Mouse (Mus musculus) hindbrain, embryonic 11.5 days (tissue): Measurements from ENCODE around the gene Rab20. TPM values are rescaled to one million over a fixed set of nuclear protein-coding genes. Genes with fewer than 3 reads are reported as not detected.

ENCODE experiments used
- polyA plus RNA-seq: library from polyadenylated mRNA; unstranded; fragments of >200 nt; fragmentation: Nextera tagmentation; extraction: Ambion mirVana; gene quantifications from 2 replicates; pipeline ENCODE4 v1.2.1, GENCODE M21; 2014

Rab20 gene
- polyA plus RNA-seq, 1 experiment from 2014 or later, result 0.83 TPM

Other genes starting within 250 kb of the Rab20 start
- gene Col4a2, start 165.9 kb downstream of the Rab20 start, polyA plus RNA-seq, result 26.2 and 29.9 TPM in 2 replicates
- 91.8 and 94.2 TPM in 2 replicates for gene Col4a1, start 165.9 kb downstream of the Rab20 start, polyA plus RNA-seq
- gene Naxd, start 18.8 kb upstream of the Rab20 start, polyA plus RNA-seq, result 105 and 108 TPM in 2 replicates
- gene Cars2, start 72.1 kb upstream of the Rab20 start, polyA plus RNA-seq, result 17.5 and 19.5 TPM in 2 replicates
- gene Ing1, start 76.9 kb upstream of the Rab20 start, polyA plus RNA-seq, result 41.6 and 45.7 TPM in 2 replicates
- gene Ankrd10, start 157.0 kb upstream of the Rab20 start, polyA plus RNA-seq, result 90.2 and 104 TPM in 2 replicates
- not detected in 2 replicates for gene 1700016D06Rik, start 222.4 kb upstream of the Rab20 start, polyA plus RNA-seq
- 54.3 and 57.0 TPM in 2 replicates for gene Arhgef7, start 249.0 kb upstream of the Rab20 start, polyA plus RNA-seq